Mouse (Mus musculus) midbrain, postnatal 0 days (tissue): ENCODE results near the gene Dcdc2a. TPM values are rescaled to one million over a fixed set of nuclear protein-coding genes. Genes with fewer than 3 reads are reported as not detected.
A peak's percentile ranks its signal among the peaks of the same experiment; 100 is the strongest.

Experiments
- ATAC-seq: fragments of 200-750 bp; cut with Nextera tagmentation; 2 replicates; pipeline ENCODE4 v1.8.0; 2017; ENCODE audit warnings: moderate number of reproducible peaks, mild to moderate bottlenecking, moderate TSS enrichment, moderate library complexity; ENCODE audit not compliant: low FRiP score
- DNase-seq: peaks from one replicate; pipeline ENCODE4 v3.0.0-alpha.2; 2015; ENCODE audit warnings: low spot score
- H3K27ac ChIP-seq: fragments of 300-500 bp; sonication (generic); 2 replicates; pipeline ENCODE4 v1.5.1; 2014; ENCODE audit warnings: low read depth, mild to moderate bottlenecking, low read length, mixed read lengths
- H3K27me3 ChIP-seq: fragments of 300-500 bp; sonication (generic); 2 replicates; pipeline ENCODE4 v1.6.1; 2014; ENCODE audit warnings: low read length, control low read depth, mixed read lengths; ENCODE audit not compliant: insufficient read depth
- H3K36me3 ChIP-seq: fragments of 300-500 bp; sonication (generic); 2 replicates; pipeline ENCODE4 v1.6.1; 2014; ENCODE audit warnings: low read length, control low read depth, mixed read lengths; ENCODE audit not compliant: insufficient read depth
- H3K4me1 ChIP-seq: fragments of 300-500 bp; sonication (generic); 2 replicates; pipeline ENCODE4 v1.6.1; 2014; ENCODE audit warnings: mild to moderate bottlenecking, control low read depth, antibody characterized with exemption, low read length, mixed read lengths; ENCODE audit not compliant: insufficient read depth
- H3K4me2 ChIP-seq: fragments of 300-500 bp; sonication (generic); 2 replicates; pipeline ENCODE4 v1.6.1; 2014; ENCODE audit warnings: low read depth, mild to moderate bottlenecking, low read length, mixed read lengths; ENCODE audit not compliant: poor library complexity, severe bottlenecking
- H3K4me3 ChIP-seq: fragments of 300-500 bp; sonication (generic); 2 replicates; pipeline ENCODE4 v1.5.1; 2014; ENCODE audit warnings: low read depth, mild to moderate bottlenecking, low read length, moderate library complexity
- H3K9ac ChIP-seq: fragments of 300-500 bp; sonication (generic); replicated peaks from 2 replicates; pipeline ENCODE4 v1.6.1; 2014; ENCODE audit warnings: mild to moderate bottlenecking, low read length, moderate library complexity, mixed read lengths; ENCODE audit not compliant: poor library complexity, severe bottlenecking
- H3K9me3 ChIP-seq: fragments of 300-500 bp; sonication (generic); 2 replicates; pipeline ENCODE4 v1.6.1; 2016; ENCODE audit warnings: low read length, control low read depth
- CTCF ChIP-seq: IDR thresholded peaks from 2 replicates; pipeline ENCODE4 v1.5.1; 2016; ENCODE audit warnings: antibody characterized with exemption, mild to moderate bottlenecking
- WGBS: fragments of 180-500 bp; shearing (Covaris S2); extraction: QIAGEN DNeasy Blood & Tissue Kit; methylation state at CpG from one replicate; pipeline ENCODE4 v1.1.7; 2014; 5-methylcytosine and 5-hydroxymethylcytosine counted together
- polyA plus RNA-seq: library from polyadenylated mRNA; unstranded; fragments of >200 nt; fragmentation: Nextera tagmentation; extraction: Ambion mirVana; gene quantifications from 2 replicates; pipeline ENCODE4 v1.2.1, GENCODE M21; 2015
- total RNA-seq: library from RNA; depleted of rRNA; stranded (reverse); fragments of >200 nt; gene quantifications from 2 replicates; pipeline ENCODE4 v1.2.3, GENCODE M21; 2014

Gene Dcdc2a
- total and polyA plus RNA-seq, 2 experiments from 2014 or later, result 1.5 to 8.0 TPM

DNA sequence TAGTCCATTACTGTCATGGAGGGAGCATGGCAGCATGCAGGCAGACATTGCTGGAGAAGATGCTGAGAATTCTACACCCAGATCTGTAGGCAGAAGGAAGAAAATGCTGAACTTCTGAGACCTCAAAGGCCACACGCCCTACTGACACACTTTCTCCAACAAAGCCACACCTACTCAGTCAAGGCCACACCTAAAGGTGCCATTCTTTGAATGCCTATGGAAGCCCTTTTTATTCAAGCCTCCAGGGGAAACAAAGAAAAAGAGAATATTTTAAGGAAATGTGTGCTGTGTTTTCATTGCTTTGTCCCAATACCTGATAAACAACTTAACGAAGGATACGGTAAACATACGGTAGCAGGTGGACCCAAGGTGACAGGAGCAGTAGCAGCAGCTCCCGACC lies 3.1 kb upstream of the Dcdc2a start:
- Histone ChIP-seq H3K4me1 (no peaks in the 10 kb centered on the region), H3K27ac (no peak overlapping the region), H3K27me3 (no peaks in the 10 kb centered on the region), H3K9ac (no peak overlapping the region), H3K4me3 (no peak overlapping the region), H3K4me2 (no peak overlapping the region), H3K36me3 (no peaks in the 10 kb centered on the region), H3K9me3 (no peaks in the 10 kb centered on the region)
- WGBS, result 95% methylated on average over 5 of the region's 5 CpGs
- no peak for ATAC-seq
- no peak for TF ChIP-seq CTCF
- no peak for DNase-seq

DNA sequence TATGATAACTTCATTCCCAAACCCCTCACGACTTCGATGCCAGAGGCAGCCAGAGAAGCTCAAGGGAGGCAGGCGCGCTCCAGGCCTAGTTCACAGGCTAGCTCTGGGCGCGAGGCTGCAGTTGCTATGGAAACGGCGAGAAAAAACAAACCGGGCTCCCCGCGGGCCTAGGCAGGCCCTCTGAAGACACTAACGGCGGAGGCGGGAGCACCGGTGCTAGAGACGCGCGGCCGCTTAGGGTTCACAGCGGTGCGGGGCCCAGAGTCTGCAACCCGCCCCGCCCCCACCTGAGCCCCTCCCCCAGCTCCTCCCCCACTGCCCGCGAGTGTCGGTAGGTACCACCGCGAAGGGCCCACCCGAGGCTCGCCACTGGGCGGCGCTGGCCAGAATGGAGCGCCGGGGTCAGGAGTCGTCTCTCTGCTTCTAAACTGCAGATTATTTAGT lies 671 bp upstream of the Dcdc2a start:
- peak overlapping the region; percentile 62 for H3K4me3 ChIP-seq
- TF ChIP-seq CTCF, result peak; percentile 58
- 0% methylated on average over 27 of the region's 35 CpGs for WGBS
- H3K4me1 ChIP-seq, result no peaks in the 10 kb centered on the region
- DNase-seq, result peak; percentile 77
- 0 out of 2 replicates have a peak overlapping the region, but pooled peaks have one; percentile 54 for H3K9ac ChIP-seq
- H3K27ac ChIP-seq, result peak overlapping the region; percentile 4; the same call in 1 of the 2 replicates
- no peaks in the 10 kb centered on the region for H3K9me3 ChIP-seq
- H3K4me2 ChIP-seq, result peak overlapping the region; percentile 93
- H3K27me3 ChIP-seq, result no peaks in the 10 kb centered on the region
- peak; percentile 89 for ATAC-seq
- H3K36me3 ChIP-seq, result no peaks in the 10 kb centered on the region

DNA sequence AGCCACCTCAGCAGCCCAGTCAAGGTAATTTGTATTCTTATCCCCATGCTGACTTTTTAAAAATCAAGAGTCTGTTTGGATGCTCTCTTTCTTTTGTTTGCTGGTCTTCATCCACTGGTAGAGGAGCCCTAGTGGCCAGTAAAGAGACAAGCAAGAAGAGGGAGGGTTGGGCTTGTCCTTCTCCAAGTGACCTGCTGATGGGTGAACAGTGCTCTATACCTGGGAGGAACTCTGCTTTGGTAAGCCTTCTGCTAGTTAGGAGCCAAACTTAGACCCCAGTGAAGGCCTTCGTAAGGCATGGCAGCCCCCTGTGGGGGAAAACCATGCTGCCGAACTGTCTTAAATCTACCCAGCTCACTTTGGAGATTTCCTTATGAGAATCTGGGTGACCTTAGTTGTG lies 10.9 kb downstream of the Dcdc2a start:
- no peak for TF ChIP-seq CTCF
- DNase-seq (no peak), ATAC-seq (no peak)
- Histone ChIP-seq H3K4me3 (no peak overlapping the region), H3K27ac (no peak overlapping the region), H3K27me3 (no peaks in the 10 kb centered on the region), H3K4me1 (no peaks in the 10 kb centered on the region), H3K9me3 (no peaks in the 10 kb centered on the region), H3K9ac (no peak overlapping the region), H3K36me3 (no peaks in the 10 kb centered on the region), H3K4me2 (no peak overlapping the region)
- WGBS, result 98% methylated on average over 2 of the region's 2 CpGs

DNA sequence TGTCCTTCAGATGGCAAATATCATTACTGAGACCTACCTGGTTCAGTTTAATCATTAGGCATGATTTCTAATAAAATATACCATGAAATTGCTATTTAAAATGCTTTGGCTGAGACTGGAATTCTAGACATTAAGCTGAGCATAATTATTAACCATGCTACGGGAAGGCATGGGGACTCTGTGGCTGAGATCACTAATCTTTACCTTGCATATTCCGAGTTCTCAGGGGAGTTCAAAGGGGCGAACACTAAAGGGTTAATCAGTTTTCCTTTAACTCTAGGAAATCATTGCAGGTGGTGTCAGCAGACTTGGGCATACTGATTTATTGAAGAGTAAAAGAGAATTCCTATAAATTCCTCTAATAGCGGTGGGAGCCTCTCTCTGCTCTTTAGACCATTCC lies 11.4 kb downstream of the Dcdc2a start:
- Histone ChIP-seq H3K27me3 (no peaks in the 10 kb centered on the region), H3K4me1 (no peaks in the 10 kb centered on the region), H3K4me2 (no peak overlapping the region), H3K4me3 (no peak overlapping the region), H3K27ac (no peak overlapping the region), H3K9ac (no peak overlapping the region), H3K9me3 (no peaks in the 10 kb centered on the region), H3K36me3 (no peaks in the 10 kb centered on the region)
- no peak for DNase-seq
- WGBS, result 81% methylated on average over 4 of the region's 4 CpGs
- no peak for ATAC-seq
- TF ChIP-seq CTCF, result no peak

DNA sequence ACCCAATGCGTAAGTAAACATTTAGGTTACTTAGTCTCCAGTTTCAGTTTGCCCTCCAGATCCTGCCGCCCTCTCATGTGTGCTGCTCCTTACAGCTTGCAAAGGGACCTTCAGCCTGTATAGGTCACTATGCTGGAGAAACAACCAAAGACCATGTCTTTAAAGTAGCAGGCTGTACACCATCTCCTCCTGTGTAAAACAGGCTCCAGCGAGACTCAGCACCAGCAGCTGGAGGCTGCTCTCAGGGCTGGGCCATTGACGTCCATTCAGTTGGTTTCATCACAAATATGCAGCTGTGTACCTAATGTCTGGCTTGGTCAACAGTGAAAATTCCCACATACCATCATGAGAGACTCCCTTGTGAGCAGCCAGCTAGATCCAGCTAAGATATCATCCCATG lies 14.0 kb downstream of the Dcdc2a start:
- no peak for ATAC-seq
- DNase-seq, result no peak

DNA sequence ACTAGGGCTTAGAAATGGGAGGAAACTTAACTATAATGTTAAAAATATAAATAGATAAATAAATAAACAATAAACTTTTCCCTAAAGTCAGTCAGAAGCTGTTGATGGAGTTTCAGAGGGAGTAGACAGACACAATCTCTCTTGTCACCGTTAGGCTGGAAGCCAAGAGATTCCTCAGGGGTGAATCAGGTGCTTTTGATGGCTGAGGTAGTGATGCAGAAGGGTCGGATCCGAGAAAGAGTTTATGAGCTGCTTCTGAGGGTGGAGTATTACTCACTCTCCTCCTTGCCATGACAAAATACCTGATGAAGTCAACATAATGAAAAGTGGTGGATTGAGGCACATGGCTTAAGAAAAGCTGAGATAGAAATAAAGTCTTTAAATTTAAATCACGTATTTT lies 15.0 kb downstream of the Dcdc2a start:
- no peak overlapping the region for H3K4me3 ChIP-seq
- no peaks in the 10 kb centered on the region for H3K9me3 ChIP-seq
- H3K36me3 ChIP-seq, result no peaks in the 10 kb centered on the region
- no peak for DNase-seq
- no peak overlapping the region for H3K27ac ChIP-seq
- no peak for ATAC-seq
- TF ChIP-seq CTCF, result no peak
- 90% methylated on average over 4 of the region's 4 CpGs for WGBS
- no peaks in the 10 kb centered on the region for H3K4me1 ChIP-seq
- no peak overlapping the region for H3K4me2 ChIP-seq
- H3K9ac ChIP-seq, result no peak overlapping the region
- H3K27me3 ChIP-seq, result no peaks in the 10 kb centered on the region

More for the DNA sequence above, 14.0 kb downstream of the Dcdc2a start:
- Histone ChIP-seq H3K27ac (no peak overlapping the region), H3K9ac (no peak overlapping the region), H3K9me3 (no peaks in the 10 kb centered on the region), H3K4me3 (no peak overlapping the region), H3K4me2 (no peak overlapping the region), H3K4me1 (no peaks in the 10 kb centered on the region), H3K36me3 (no peaks in the 10 kb centered on the region), H3K27me3 (no peaks in the 10 kb centered on the region)
- TF ChIP-seq CTCF, result no peak
- 89% methylated on average over 4 of the region's 4 CpGs for WGBS
